Mouse (Mus musculus) stomach, embryonic 14.5 days (tissue): ENCODE measurements around the gene Fmo6. TPM values are rescaled to one million over a fixed set of nuclear protein-coding genes. Genes with fewer than 3 reads are reported as not detected.

ENCODE experiments used
- ATAC-seq: fragments of 200-750 bp; cut with Nextera tagmentation; 2 replicates; pipeline ENCODE4 v1.8.0; 2017; ENCODE audit warnings: low read depth, moderate TSS enrichment; ENCODE audit not compliant: insufficient number of reproducible peaks, insufficient read depth, low FRiP score
- H3K27ac ChIP-seq: fragments of 300-500 bp; sonication (generic); 2 replicates; pipeline ENCODE4 v1.5.1; 2014; ENCODE audit warnings: mild to moderate bottlenecking, low read length, moderate library complexity, mixed read lengths
- H3K27me3 ChIP-seq: fragments of 300-500 bp; sonication (generic); 2 replicates; pipeline ENCODE4 v1.6.1; 2014; ENCODE audit warnings: low read length, control low read depth, mixed read lengths; ENCODE audit not compliant: control insufficient read depth, insufficient read depth
- H3K36me3 ChIP-seq: fragments of 300-500 bp; sonication (generic); 2 replicates; pipeline ENCODE4 v1.6.1; 2014; ENCODE audit warnings: mild to moderate bottlenecking, control low read depth, low read length, moderate library complexity, mixed read lengths; ENCODE audit not compliant: control insufficient read depth, insufficient read depth
- H3K4me1 ChIP-seq: fragments of 300-500 bp; sonication (generic); 2 replicates; pipeline ENCODE4 v1.6.1; 2014; ENCODE audit warnings: low read length, control low read depth, mixed read lengths; ENCODE audit not compliant: control insufficient read depth, insufficient read depth
- H3K4me2 ChIP-seq: fragments of 300-500 bp; sonication (generic); replicated peaks from 2 replicates; pipeline ENCODE4 v1.6.1; 2014; ENCODE audit warnings: low read depth, low read length, control low read depth
- H3K4me3 ChIP-seq: fragments of 300-500 bp; sonication (generic); 2 replicates; pipeline ENCODE4 v1.5.1; 2014; ENCODE audit warnings: low read depth, low read length, control low read depth
- H3K9ac ChIP-seq: fragments of 300-500 bp; sonication (generic); replicated peaks from 2 replicates; pipeline ENCODE4 v1.6.1; 2014; ENCODE audit warnings: low read depth, mild to moderate bottlenecking, control low read depth, low read length, moderate library complexity, mixed read lengths
- H3K9me3 ChIP-seq: fragments of 300-500 bp; sonication (generic); 2 replicates; pipeline ENCODE4 v1.6.1; 2016; ENCODE audit warnings: low read depth, low read length, control low read depth; ENCODE audit not compliant: control insufficient read depth
- WGBS: fragments of 180-500 bp; shearing (Covaris S2); extraction: QIAGEN DNeasy Blood & Tissue Kit; methylation state at CpG from one replicate; pipeline ENCODE4 v1.1.7; 2014; 5-methylcytosine and 5-hydroxymethylcytosine counted together
- polyA plus RNA-seq: library from polyadenylated mRNA; unstranded; fragments of >200 nt; fragmentation: Nextera tagmentation; extraction: Ambion mirVana; gene quantifications from 2 replicates; pipeline ENCODE4 v1.2.1, GENCODE M21; 2014

The Fmo6 gene
- polyA plus RNA-seq, 1 experiment from 2014 or later, result 0.16 TPM

DNA sequence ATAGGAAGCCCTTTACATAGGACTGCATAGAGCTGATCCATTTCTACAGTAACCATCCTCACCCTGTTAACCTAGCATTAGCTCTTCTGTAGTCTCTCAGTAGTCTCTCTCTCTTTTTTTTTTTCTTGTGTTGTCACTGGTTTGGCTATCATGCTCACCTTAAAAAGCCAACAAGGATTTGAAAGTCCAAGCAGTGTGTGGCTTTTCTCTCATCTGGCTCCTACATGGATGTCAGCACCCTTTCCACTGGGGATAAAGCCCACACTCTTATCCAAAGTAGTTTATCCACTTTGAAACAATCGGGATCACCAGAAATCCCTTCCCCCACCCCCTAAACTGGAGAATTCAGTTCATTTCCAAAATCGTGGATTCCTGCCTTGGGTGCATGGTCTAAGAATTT, 6.7 kb downstream of the Fmo6 start:
- Histone ChIP-seq H3K9ac (no peak overlapping the region), H3K4me2 (no peak overlapping the region), H3K27me3 (no peaks in the 10 kb centered on the region), H3K4me1 (no peaks in the 10 kb centered on the region), H3K36me3 (no peaks in the 10 kb centered on the region), H3K27ac (no peak overlapping the region), H3K9me3 (no peaks in the 10 kb centered on the region), H3K4me3 (no peak overlapping the region)
- no peak for ATAC-seq
- WGBS, result 74% methylated on average over 2 of the region's 2 CpGs

- Histone ChIP-seq H3K27me3 (no peaks in the 10 kb centered on the region), H3K9ac (no peak overlapping the region), H3K4me2 (no peak overlapping the region), H3K27ac (no peak overlapping the region), H3K9me3 (no peaks in the 10 kb centered on the region), H3K36me3 (no peaks in the 10 kb centered on the region), H3K4me1 (no peaks in the 10 kb centered on the region), H3K4me3 (no peak overlapping the region)
- WGBS, result 76% methylated on average over 3 of the region's 3 CpGs
- ATAC-seq, result no peak
Measured at GRCm38 (mm10) chr1:162929146-162929545, 8.2 kb downstream of the Fmo6 start.

DNA sequence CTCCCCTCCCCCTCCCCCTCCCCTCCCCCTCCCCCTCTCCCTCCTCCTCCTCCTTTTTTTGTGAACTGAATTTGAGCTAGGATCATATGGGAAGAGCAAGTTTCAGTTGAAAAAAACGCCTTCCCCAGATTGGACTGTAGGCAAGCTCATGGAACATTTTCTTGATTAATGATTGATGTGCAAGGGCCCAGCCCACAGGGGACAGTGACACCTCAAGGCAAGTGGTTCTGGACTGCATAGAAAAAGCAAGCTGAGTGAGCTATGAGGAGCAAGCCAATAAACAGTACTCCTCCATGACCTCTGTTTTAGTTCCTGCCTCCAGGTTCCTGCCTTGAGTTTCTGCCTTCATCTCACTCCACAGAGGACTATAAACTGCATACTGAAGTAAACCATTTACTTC, 12.2 kb downstream of the Fmo6 start:
- Histone ChIP-seq H3K9me3 (no peaks in the 10 kb centered on the region), H3K4me2 (no peak overlapping the region), H3K36me3 (no peaks in the 10 kb centered on the region), H3K27me3 (no peaks in the 10 kb centered on the region), H3K27ac (no peak overlapping the region), H3K4me1 (no peaks in the 10 kb centered on the region), H3K4me3 (no peak overlapping the region), H3K9ac (no peak overlapping the region)
- no peak for ATAC-seq
- 64% methylated on average over 1 of the region's 1 CpGs for WGBS

- no peaks in the 10 kb centered on the region for H3K36me3 ChIP-seq
- H3K4me1 ChIP-seq, result no peaks in the 10 kb centered on the region
Measured at GRCm38 (mm10) chr1:162916661-162917060, 20.7 kb downstream of the Fmo6 start.

GRCm38 (mm10) chr1:162914932-162915556, 22.3 kb downstream of the Fmo6 start:
- Histone ChIP-seq H3K27me3 (no peaks in the 10 kb centered on the region), H3K4me3 (no peak overlapping the region), H3K36me3 (no peaks in the 10 kb centered on the region), H3K4me2 (no peak overlapping the region), H3K9me3 (no peaks in the 10 kb centered on the region), H3K9ac (no peak overlapping the region), H3K27ac (no peak overlapping the region), H3K4me1 (no peaks in the 10 kb centered on the region)
- WGBS, result 66% methylated on average over 4 of the region's 4 CpGs
- no peak for ATAC-seq

More at GRCm38 (mm10) chr1:162916661-162917060, 20.7 kb downstream of the Fmo6 start:
- H3K27ac ChIP-seq, result no peak overlapping the region
- H3K27me3 ChIP-seq, result no peaks in the 10 kb centered on the region
- no peak overlapping the region for H3K9ac ChIP-seq
- no peak for ATAC-seq
- no peaks in the 10 kb centered on the region for H3K9me3 ChIP-seq
- H3K4me3 ChIP-seq, result no peak overlapping the region
- 72% methylated on average over 8 of the region's 8 CpGs for WGBS
- no peak overlapping the region for H3K4me2 ChIP-seq

DNA sequence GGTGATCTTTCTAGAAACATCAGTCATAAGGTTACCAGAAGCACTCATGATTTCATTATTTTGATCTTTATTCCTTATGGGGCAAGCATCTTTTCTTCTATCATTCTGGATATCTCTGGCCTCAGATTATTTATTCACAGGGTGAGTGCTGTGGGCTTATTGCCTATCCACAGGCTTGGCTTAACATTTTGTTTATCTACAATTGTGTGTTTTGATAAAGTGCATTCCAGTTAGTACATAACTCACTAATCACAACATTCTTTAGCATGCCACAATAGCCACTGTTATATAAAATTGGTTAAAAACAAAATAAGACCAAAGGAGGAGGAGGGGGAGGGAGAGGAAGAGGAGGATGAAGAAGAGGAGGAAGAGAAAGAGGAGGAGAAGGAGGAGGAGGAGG, 25.2 kb downstream of the Fmo6 start:
- no peak for ATAC-seq
- Histone ChIP-seq H3K9ac (no peak overlapping the region), H3K27ac (no peak overlapping the region), H3K27me3 (no peaks in the 10 kb centered on the region), H3K36me3 (no peaks in the 10 kb centered on the region), H3K4me1 (no peaks in the 10 kb centered on the region), H3K4me2 (no peak overlapping the region), H3K9me3 (no peaks in the 10 kb centered on the region), H3K4me3 (no peak overlapping the region)

DNA sequence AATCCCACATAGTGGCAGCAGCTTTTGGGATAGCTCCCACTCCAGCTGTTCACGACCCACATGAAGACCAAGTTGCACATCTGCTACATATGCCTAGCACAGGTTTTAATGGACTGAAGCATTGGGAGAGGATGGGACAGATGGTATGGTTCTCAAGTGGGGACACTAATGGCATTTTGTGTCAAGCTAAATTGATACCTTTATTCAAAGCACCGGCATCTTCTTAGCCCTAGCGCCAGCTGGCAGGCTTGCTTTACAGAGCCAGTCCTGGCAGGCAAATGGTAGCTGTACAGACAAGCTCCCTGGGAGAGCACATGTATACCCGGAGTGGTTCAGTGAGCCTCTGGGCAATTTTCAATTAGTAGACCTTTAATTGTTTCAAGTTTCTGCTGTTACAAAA, 35.4 kb downstream of the Fmo6 start:
- Histone ChIP-seq H3K27me3 (no peaks in the 10 kb centered on the region), H3K4me3 (no peak overlapping the region), H3K9me3 (no peaks in the 10 kb centered on the region), H3K27ac (no peak overlapping the region), H3K4me2 (no peak overlapping the region), H3K9ac (no peak overlapping the region), H3K36me3 (no peaks in the 10 kb centered on the region), H3K4me1 (no peaks in the 10 kb centered on the region)
- 70% methylated on average over 4 of the region's 4 CpGs for WGBS
- no peak for ATAC-seq

- Histone ChIP-seq H3K36me3 (no peaks in the 10 kb centered on the region), H3K27ac (no peak within 1 kb of the TSS), H3K4me1 (no peaks in the 10 kb centered on the region), H3K4me3 (no peak within 1 kb of the TSS), H3K9me3 (no peaks in the 10 kb centered on the region), H3K9ac (no peak within 1 kb of the TSS), H3K27me3 (no peaks in the 10 kb centered on the region), H3K4me2 (no peak within 1 kb of the TSS)
- no peak for ATAC-seq
- 68% methylated on average over 14 of the region's 14 CpGs for WGBS
Measured at GRCm38 (mm10) chr1:162897838-162898811, 39.2 kb downstream of the Fmo6 start, which contains the start of gene Fmo2. Gene Fmo2 (minus strand): TSS chr1:162898726.
